Mouse (Mus musculus) cortical plate, adult 2 months (tissue): Measurements from ENCODE around the gene Krt83. TPM values are rescaled to one million over a fixed set of nuclear protein-coding genes. Genes with fewer than 3 reads are reported as not detected.
"Not testable (repeated sequence)": the region's sequence is repeated elsewhere in the genome, so short reads cannot be mapped to it uniquely, and the experiment has no call there.

Experiments used
- H3K27ac ChIP-seq: fragments of 200-500 bp; 2 replicates; pipeline ENCODE4 v1.5.1; 2012; ENCODE audit warnings: low read length, control low read depth, inconsistent platforms; ENCODE audit not compliant: insufficient read depth
- H3K4me1 ChIP-seq: fragments of 200-500 bp; 2 replicates; pipeline ENCODE4 v1.6.1; 2011; ENCODE audit warnings: low read length; ENCODE audit not compliant: control insufficient read depth, insufficient read depth
- H3K4me3 ChIP-seq: fragments of 200-500 bp; 2 replicates; pipeline ENCODE4 v1.5.1; 2011; ENCODE audit warnings: mild to moderate bottlenecking, low read length, control low read depth; ENCODE audit not compliant: insufficient read depth
- CTCF ChIP-seq: fragments of 200-500 bp; IDR thresholded peaks from 2 replicates; pipeline ENCODE4 v1.5.1; 2011; ENCODE audit warnings: mild to moderate bottlenecking, control low read depth, low read length; ENCODE audit not compliant: insufficient read depth; ENCODE audit errors: extremely low read depth
- POLR2A ChIP-seq: fragments of 200-500 bp; IDR thresholded peaks from 2 replicates; pipeline ENCODE4 v1.6.1; 2011; ENCODE audit warnings: mild to moderate bottlenecking, low read length, control low read depth; ENCODE audit not compliant: insufficient read depth; ENCODE audit errors: extremely low read depth
- polyA plus RNA-seq: library from polyadenylated mRNA; depleted of rRNA; stranded (reverse); fragments of >200 nt; gene quantifications from 2 replicates; pipeline ENCODE4 v1.2.3, GENCODE M21; 2012; rRNA removed

Krt83 gene
- not detected in 2 replicates for polyA plus RNA-seq

DNA sequence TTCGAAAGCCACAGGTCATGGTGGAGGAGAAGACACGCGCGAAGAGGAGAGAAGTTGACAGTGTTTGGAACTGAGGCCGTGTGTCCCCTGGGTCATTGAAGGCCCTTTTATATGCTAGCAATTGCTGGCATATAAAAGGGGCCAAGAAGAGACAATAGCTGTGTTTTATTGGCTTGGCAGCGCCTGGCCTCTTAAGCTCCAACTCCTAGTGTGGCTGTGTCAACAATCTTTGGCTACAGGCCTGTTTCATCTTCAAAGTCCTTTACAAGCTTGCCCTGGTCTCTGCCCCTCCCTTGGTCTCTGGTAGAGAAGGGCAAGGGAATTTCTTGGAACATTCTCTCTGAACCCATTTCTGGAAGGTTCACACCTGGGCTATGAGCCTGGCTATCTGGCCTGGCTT is at the start of gene Krt83:
Krt83 (minus strand) TSS at position 82 of the 400 bp plus-strand sequence.
- Histone ChIP-seq H3K27ac (no peak within 1 kb of the TSS), H3K4me1 (no peaks in the 10 kb centered on the region), H3K4me3 (no peak within 1 kb of the TSS)
- TF ChIP-seq CTCF (no peak), POLR2A (no peak)

DNA sequence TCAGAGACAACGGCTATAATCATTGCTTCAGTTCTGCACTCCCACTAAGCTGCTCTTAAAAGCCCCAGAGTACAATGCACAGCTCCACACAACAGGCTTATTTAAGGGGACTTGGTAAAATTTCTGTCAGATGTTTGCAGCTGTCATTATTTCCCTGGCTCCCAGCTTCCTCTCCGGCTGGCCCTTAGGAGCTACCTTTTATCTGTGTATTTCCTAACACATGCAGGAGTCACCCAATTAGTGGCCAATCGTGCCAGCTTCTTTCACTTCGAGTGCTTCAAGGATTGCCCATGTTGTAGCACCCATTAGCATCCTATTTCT is 47.2 kb upstream of the Krt83 start:
- Histone ChIP-seq H3K27ac (no peak overlapping the region), H3K4me3 (no peak overlapping the region), H3K4me1 (no peaks in the 10 kb centered on the region)
- no peak for TF ChIP-seq POLR2A
- TF ChIP-seq CTCF, result no peak

DNA sequence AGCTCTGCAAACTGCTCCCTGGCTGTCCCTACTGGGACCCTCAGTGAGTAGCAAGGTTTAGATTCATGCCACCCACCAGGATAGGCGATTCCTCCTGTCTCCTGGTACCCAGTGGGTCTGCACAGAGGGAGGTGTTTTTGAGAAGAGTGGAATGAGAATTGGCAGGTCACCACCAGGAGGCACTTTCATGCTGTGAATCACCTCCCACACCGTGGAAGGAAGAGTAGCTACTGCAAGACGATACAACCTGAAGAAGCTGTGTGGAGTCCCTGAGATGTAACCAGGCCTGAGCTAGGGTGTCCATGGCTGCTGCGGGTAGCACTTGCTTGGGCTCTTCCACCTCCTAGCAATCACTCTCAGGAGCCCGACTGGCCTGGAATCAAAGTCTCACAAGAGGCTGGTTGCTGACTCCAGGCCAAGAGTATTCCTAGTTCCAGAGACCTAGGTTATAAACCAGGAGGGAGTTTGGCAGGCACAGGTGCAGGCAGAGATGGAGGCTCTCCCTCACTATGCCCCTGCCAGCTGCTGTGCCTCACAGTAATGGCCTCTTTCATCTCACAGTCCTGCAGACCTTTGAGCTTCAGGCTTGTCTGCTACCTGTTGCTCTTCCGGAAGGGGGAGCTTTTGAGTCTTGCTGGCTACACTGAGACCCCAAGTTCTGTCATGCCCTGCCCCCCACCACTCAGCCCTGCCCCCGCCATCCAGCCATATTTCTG is 46.7 kb upstream of the Krt83 start:
- Histone ChIP-seq H3K27ac (no peak overlapping the region), H3K4me1 (no peaks in the 10 kb centered on the region), H3K4me3 (no peak overlapping the region)
- TF ChIP-seq POLR2A, result no peak
- TF ChIP-seq CTCF, result no peak

DNA sequence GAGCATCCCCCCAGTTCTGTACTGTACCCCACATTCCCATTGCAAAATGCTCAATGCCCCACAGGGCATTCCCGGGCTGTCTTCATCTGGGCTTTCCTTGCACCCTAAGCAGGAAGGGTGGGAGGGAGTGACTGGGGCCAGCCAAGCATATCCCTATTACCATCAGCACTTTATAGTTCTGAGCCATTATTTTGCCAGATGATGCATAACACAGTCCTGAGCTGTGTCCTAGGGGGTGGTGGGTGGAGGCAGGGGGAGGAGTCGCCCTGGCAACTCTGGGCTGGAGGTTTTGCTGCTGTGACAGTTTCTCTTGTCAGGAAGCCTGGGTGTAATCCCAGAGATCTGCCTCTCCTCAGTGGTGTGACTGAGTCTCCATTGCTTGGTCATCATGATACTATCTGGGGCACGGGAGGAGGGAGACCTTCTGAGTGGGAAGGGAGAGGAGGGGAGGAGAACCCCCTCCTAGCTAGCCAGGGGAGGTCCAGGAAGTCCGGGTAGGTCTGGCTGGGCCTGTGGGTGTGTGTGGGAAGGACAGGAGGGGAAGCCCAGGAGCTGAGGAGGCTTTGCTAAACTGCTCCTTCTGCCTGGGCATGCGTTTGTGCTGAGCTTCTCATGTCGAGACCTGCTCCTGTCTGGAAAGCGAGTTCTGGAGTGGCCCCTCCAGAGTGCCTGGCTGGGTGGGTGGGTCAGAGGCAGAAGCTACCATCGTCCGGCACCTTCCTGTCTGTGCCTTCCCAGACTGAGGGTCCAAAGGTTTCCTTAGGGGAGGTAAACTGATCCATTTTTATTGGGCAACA is 44.9 kb upstream of the Krt83 start:
- H3K4me3 ChIP-seq, result no peak overlapping the region
- H3K4me1 ChIP-seq, result no peaks in the 10 kb centered on the region
- no peak overlapping the region for H3K27ac ChIP-seq
- TF ChIP-seq POLR2A (no peak), CTCF (no peak)

DNA sequence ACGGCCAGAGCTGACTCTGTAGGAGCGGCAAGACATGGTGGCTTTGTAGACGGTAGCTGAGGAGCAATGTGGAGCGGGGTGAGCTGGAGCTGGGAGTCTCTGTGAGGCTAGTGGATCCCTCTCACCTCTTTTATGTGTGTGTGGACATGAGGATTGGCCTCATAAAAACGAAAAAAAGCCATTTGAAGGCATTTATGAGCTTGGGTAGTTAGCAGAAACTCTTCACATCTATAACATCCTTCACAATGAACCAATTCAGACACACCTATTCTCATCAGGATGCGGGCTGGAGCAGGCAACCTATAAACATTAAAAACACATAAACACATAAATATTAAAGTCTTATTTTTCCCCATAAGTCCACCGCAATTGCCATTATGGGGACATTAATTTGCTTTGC is 41.4 kb upstream of the Krt83 start, which contains the start of gene Krt84:
Krt84 (minus strand) TSS at position 101 of the 400 bp plus-strand sequence.
- TF ChIP-seq POLR2A, result no peak
- TF ChIP-seq CTCF, result no peak

DNA sequence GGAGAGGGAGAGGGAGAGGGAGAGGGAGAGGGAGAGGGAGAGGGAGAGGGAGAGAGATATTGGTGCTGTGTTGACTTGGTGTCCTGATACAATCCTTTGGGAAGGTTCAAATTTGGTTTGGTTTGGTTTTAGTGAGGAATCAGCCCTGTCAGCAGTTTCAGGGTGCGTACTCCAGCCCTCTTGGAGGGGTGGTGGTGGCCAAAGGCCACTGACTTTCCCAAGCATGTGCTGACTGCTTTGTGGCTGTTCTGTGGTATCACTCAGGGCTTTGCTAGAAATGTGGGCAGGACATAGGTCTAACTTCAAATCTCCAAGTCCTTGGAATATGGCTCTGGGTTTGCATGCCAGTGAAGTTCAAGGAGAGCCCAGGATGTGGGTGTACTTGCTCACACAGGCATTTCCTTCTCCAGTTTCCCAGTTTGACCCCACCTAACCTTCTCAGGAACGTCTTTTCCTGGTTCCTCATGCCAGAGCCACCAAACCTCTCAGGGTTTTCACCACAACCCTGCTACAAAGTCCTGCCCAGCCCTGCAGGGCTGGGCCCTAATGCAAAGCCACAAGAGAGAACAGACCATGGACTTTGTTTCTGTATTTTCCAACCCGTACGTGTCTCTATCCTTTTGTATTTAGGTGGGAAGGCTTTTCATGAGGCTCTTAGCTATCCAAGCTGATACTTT is 31.4 kb upstream of the Krt83 start:
- no peaks in the 10 kb centered on the region for H3K4me1 ChIP-seq
- no peak overlapping the region for H3K4me3 ChIP-seq
- no peak overlapping the region for H3K27ac ChIP-seq
- TF ChIP-seq CTCF, result no peak
- no peak for TF ChIP-seq POLR2A

More for the DNA sequence above, 41.4 kb upstream of the Krt83 start, which contains the start of gene Krt84:
- Histone ChIP-seq H3K4me3 (no peak within 1 kb of the TSS), H3K4me1 (no peaks in the 10 kb centered on the region), H3K27ac (no peak within 1 kb of the TSS)

DNA sequence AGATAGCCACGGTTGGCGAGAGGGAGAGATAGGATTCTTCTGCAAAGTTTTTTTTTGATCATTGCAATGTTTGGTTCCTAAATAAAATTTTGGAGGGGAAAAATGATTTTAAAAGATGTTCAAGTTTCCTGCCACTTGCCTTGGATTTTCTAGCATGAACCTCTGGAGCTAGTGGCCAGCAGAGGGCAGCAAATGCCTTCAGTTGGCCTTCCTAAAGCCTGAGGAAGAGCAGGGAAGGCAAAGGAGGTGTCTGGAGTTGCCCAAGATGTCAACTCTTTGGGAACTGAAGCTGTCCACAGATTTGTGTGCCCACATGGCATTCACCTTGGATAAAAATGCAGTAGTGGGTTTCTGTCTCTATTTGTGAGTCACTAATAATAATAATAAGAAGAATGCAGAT is 28.5 kb upstream of the Krt83 start:
- TF ChIP-seq POLR2A (no peak), CTCF (peak; percentile 94)
- H3K4me1 ChIP-seq, result no peaks in the 10 kb centered on the region
- no peak overlapping the region for H3K4me3 ChIP-seq
- no peak overlapping the region for H3K27ac ChIP-seq

DNA sequence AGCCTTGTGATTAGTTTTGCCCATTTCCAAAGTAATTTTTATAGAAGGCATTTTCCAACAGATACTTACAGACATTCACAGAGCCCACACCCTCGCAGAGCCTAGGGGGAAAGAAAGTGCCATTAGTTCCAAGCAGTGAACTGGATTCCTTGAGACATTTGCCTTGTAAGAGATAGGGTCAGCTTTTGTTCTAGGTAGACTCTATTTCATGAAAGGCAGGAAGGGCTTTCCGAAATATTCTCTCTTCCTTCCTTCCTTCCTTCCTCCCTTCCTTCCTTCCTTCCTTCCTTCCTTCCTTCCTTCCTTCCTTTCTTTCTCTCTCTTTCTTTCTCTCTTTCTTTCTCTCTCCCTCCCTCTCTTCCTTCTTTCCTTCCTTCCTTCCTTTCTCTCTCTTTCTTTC is 25.8 kb upstream of the Krt83 start, which contains the start of gene Gm49425:
Gm49425 (minus strand) TSS at position 101 of the 400 bp plus-strand sequence.
- not testable (repeated sequence) for H3K4me3 ChIP-seq, H3K27ac ChIP-seq, H3K4me1 ChIP-seq

DNA sequence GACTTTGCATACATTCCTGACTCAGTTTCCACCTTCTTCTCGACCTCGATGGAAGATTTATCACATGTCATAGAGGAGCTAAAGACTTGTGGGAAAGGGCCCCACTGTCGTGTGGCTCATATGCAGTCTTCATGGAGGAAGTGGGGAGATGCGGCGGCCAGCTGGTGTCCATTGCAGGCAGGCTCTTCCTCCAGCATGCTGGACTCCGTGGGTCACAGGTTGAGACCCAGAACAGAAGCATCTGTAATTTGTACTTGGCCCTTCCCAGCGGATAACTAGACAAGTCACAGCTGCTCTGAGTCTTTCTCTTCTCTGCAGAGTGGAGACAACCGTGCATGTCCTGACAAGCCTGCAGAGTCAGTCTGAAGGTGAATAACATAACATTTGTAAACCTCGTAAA is 16.9 kb upstream of the Krt83 start:
- no peak overlapping the region for H3K27ac ChIP-seq
- no peaks in the 10 kb centered on the region for H3K4me1 ChIP-seq
- no peak for TF ChIP-seq CTCF
- TF ChIP-seq POLR2A, result no peak
- H3K4me3 ChIP-seq, result no peak overlapping the region
